Mouse (Mus musculus): ENCODE measurements around the gene Srrt.

Srrt gene

GRCm38 (mm10) chr5:137338256-137338655, 30.8 kb upstream of the Srrt start:
- peak; percentile 89 to 91 for DNase-seq (ENCODE audit: low spot score in 2 of 2)

- no peak for DNase-seq (ENCODE audit: low spot score in 2 of 2)
Measured at GRCm38 (mm10) chr5:137337190-137337589, 29.7 kb upstream of the Srrt start.

- no peak for DNase-seq (ENCODE audit: low spot score in 2 of 2)
Measured at GRCm38 (mm10) chr5:137335066-137335465, 27.6 kb upstream of the Srrt start.

GRCm38 (mm10) chr5:137334317-137334716, 26.8 kb upstream of the Srrt start:
- no peak for DNase-seq (ENCODE audit: low spot score in 2 of 2)

- peak; percentile 92 for DNase-seq (ENCODE audit: low spot score in 2 of 2)
Measured at GRCm38 (mm10) chr5:137333512-137334174, 26.2 kb upstream of the Srrt start, which contains the start of gene Slc12a9. Gene Slc12a9, minus strand, starts transcription at chr5:137333597.

GRCm38 (mm10) chr5:137332857-137333511, 25.5 kb upstream of the Srrt start:
- no peak for DNase-seq (ENCODE audit: low spot score in 2 of 2)

- DNase-seq (ENCODE audit: low spot score in 2 of 2) = no peak
Measured at GRCm38 (mm10) chr5:137330910-137331309, 23.4 kb upstream of the Srrt start.

GRCm38 (mm10) chr5:137320996-137321395, 13.5 kb upstream of the Srrt start:
- no peak for DNase-seq (ENCODE audit: low spot score in 2 of 2)

- no peak for DNase-seq (ENCODE audit: low spot score in 2 of 2)
Measured at GRCm38 (mm10) chr5:137318570-137318969, 11.1 kb upstream of the Srrt start.

- DNase-seq (ENCODE audit: low spot score in 2 of 2) = no peak
Measured at GRCm38 (mm10) chr5:137317361-137317760, 9.9 kb upstream of the Srrt start.

- DNase-seq (ENCODE audit: low spot score in 2 of 2) = no peak
Measured at GRCm38 (mm10) chr5:137315084-137315903, 7.8 kb upstream of the Srrt start.

- peak; percentile 90 to 92 for DNase-seq (ENCODE audit: low spot score in 2 of 2)
Measured at GRCm38 (mm10) chr5:137314193-137315083, 7.0 kb upstream of the Srrt start, which contains the start of gene Trip6. Gene Trip6, minus strand, starts transcription at chr5:137314404.

- DNase-seq (ENCODE audit: low spot score in 2 of 2) = no peak
Measured at GRCm38 (mm10) chr5:137313466-137314192, 6.2 kb upstream of the Srrt start.

GRCm38 (mm10) chr5:137308356-137308755, 882 bp upstream of the Srrt start:
- no peak for DNase-seq (ENCODE audit: low spot score in 2 of 2)

GRCm38 (mm10) chr5:137306439-137307005, 952 bp downstream of the Srrt start:
- DNase-seq (ENCODE audit: low spot score in 2 of 2) = no peak

- no peak for DNase-seq (ENCODE audit: low spot score in 2 of 2)
Measured at GRCm38 (mm10) chr5:137305822-137306221, 1.7 kb downstream of the Srrt start.

- no peak for DNase-seq (ENCODE audit: low spot score in 2 of 2)
Measured at GRCm38 (mm10) chr5:137304816-137305215, 2.7 kb downstream of the Srrt start.

- DNase-seq (ENCODE audit: low spot score in 2 of 2) = no peak
Measured at GRCm38 (mm10) chr5:137304165-137304564, 3.3 kb downstream of the Srrt start.

- DNase-seq (ENCODE audit: low spot score in 2 of 2) = no peak
Measured at GRCm38 (mm10) chr5:137303609-137304008, 3.9 kb downstream of the Srrt start.

- DNase-seq (ENCODE audit: low spot score in 2 of 2) = no peak
Measured at GRCm38 (mm10) chr5:137301253-137301652, 6.2 kb downstream of the Srrt start.

Measured in heart, adult 9 months (tissue).